Mouse (Mus musculus) gastrocnemius, postnatal 14 days (tissue): ENCODE measurements around the gene Zfp677. TPM values are rescaled to one million over a fixed set of nuclear protein-coding genes. Genes with fewer than 3 reads are reported as not detected.
A peak's percentile ranks its signal among the peaks of the same experiment; 100 is the strongest.
"Not testable (repeated sequence)": the region's sequence is repeated elsewhere in the genome, so short reads cannot be mapped to it uniquely, and the experiment has no call there.

Source experiments
- DNase-seq: peaks from one replicate; pipeline ENCODE4 v3.0.0; 2021; ENCODE audit warnings: mixed read lengths
- intact Hi-C: fragments of 180-260 bp; cut with DNase I; formaldehyde crosslinking; loops from one replicate; pipeline ENCODE4 v1.15.1; 2025; ENCODE audit warnings: low total_unique reads
- long read RNA-seq, 2 experiments: library from polyadenylated mRNA; stranded (forward); transcript quantifications; one replicate each; pipeline ENCODE4 v2.0.0; 2021
- total RNA-seq, 2 experiments: library from RNA; stranded (reverse); gene quantifications; 2 replicates each; pipeline ENCODE4 v1.2.3; 2021

Gene Zfp677
- under 1 TPM; 0.40 to 0.64 TPM for total RNA-seq
- long read RNA-seq, experiment 1: 0 reads
- long read RNA-seq, experiment 2: 0 reads

GRCm38 (mm10) chr17:21383391-21384056, at the start of gene Zfp677:
Zfp677 (plus strand) TSS chr17:21383748.
- intact Hi-C loops: no loop called here
- peak; percentile 40 for DNase-seq

GRCm38 (mm10) chr17:21368018-21368417, 15.5 kb upstream of the Zfp677 start:
- DNase-seq, intact Hi-C loops: not testable (repeated sequence)

DNA sequence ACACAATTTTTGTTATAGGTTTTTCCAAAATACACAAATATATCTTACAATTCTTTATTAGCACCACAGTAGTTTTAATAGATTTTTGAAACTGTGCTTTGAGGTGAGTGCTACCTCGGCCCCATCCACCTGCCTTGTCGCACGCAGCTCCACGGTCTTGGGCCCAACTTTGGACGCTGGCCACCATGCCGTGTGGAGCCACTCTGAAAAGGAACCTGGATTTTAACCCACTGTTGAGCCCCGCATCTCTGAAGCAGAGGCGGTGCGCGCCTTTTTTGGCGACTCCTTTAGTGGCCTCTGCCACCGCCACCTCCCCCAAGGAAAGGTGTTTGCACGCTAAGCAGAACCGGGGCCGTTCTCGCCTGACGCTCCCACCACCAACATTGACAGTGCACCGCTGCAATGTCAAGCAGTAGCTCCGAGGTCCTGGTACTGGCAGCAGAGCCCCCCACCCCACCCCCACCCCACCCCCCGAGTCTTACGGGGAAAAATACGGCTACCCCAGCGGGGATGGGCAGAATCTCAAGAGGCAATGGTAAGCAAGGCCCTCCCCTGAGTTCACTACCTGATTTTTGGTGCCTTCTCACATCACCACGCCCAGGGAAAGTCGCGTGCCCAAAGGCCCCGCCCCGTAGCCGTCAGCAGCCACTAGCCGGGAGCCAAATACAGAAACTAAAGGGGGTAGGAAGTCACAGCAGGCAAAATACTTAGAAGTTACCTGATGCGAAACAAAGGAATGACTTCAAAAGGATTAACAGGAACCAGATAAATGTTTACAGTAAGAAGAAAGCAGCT, 13.4 kb upstream of the Zfp677 start:
- intact Hi-C loops: no loop called here
- no peak for DNase-seq

DNA sequence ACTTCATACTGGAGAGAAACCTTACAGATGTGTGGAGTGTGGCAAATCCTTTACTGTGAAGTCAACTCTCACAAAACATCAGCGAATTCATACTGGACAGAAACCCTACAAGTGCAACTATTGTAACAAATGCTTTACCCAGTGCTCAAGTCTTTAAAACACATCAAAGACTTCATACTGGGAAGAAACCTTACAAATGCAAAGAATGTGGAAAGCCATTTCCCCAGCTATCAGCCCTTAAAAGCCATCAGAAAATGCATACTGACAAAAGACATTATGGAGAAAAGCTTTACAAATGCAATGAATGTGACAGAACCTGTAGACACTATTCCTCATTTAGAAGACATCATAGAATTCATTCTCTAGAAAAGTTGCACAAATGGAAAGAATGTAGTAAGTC, 8.2 kb upstream of the Zfp677 start:
- intact Hi-C loops: no loop called here
- DNase-seq: no peak

DNA sequence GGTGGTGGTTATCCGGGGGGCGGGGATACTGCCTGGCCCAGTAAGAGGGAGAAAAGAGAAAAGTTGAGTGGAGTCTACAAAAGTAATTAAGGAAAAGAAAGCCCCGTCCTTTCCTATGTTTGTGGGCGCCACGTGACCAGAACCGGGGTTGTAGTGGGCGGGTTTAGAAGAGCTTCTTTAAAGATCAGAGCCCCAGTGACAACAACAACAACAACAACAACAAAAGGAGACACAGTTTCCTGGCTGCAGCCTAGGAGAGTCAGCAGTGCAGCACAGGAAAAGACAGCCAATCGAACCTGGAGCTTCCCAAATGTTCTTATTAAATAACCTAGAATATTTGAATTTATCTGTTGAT, 486 bp downstream of the Zfp677 start:
- DNase-seq: no peak
- intact Hi-C loops: no loop called here

DNA sequence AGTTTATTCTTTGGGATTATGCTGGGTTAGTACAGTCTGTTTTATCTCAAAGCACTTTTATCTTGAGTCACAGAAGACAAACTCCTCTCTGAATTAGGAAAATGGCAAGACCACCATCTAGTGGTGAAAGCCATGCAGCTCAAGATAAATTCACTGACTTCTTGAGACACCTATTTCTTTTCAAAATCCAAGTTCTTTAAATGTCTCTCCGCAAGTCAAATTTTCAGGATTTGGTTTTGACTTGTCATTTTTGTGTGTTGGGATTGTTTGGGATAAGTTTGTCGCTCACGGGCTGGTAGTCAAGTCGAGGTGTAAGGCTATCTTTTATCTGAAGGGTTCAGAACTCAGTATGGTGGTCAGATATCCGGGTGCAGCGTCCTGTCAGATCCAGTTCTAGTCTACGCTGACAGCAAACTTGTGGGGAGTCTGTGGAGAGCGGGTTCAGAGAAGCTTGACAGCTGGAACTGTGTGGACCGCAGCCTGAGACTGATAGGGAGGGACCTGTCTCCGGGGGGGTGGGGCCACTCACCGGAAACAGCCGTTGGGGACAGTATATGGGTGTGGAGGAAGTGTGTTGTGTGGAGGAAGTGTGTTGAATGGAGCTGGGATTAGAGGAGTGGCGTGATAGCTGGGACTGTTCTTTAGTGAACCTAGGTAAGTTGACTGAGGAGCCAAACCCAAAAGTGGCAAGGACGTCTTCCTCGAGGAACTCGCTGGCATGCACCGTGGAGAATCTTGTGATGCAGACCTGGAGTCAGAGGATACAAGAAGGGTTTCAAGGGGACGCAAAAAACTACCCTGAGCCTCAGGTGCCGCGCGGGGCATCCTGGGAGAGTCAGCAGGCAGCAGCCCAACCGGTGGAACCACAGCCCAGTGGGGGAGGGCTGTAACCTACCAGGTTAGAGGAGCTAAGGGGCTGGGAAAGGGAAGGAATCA, 39.4 kb downstream of the Zfp677 start, which contains the start of gene Zfp54:
Gene Zfp54, plus strand, starts transcription at position 564 of the 936 bp plus-strand sequence.
- DNase-seq: peak; percentile 70
- intact Hi-C loops: no loop called here

DNA sequence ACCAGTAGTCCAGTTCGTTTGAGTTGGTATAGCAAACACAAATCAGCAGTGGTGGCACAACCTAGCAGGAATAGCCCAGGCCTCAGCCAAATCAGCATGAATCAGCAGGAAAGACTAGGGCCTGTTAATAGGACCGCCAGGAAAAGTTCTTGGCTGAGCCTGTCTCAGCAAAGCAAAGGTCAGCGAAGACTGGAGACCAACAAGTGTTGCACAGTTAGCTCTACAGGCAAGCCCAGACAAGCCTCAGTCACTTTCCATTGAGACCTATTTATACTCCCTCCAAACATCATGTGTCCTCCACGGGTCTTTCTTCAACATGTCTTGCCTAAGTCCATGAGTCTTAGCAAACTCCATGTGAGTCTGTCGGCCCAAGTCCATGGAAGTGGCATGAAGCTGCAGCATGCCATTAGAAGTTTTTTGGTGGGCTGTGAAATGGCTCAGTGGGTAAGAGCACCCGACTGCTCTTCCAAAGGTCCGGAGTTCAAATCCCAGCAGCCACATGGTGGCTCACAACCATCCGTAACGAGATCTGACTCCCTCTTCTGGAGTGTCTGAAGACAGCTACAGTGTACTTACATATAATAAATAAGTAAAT, 55.4 kb downstream of the Zfp677 start:
- intact Hi-C loops: not testable (repeated sequence)

More for the DNA sequence above, 55.4 kb downstream of the Zfp677 start:
- DNase-seq: not testable (repeated sequence)

Other genes starting within 250 kb of the Zfp677 start
- not detected for gene Vmn1r234, start 157.7 kb upstream of the Zfp677 start, total RNA-seq
- not detected for gene Vmn1r235, start 127.3 kb upstream of the Zfp677 start, total RNA-seq
- gene Vmn1r236, start 100.8 kb upstream of the Zfp677 start, total RNA-seq: not detected
- gene Vmn1r237, start 71.9 kb upstream of the Zfp677 start, total RNA-seq: not detected
- 1 to 10 TPM in 1 of 2 experiments, under 1 TPM in 1; 0.66 to 1.1 TPM for gene Zfp54, start 39.5 kb downstream of the Zfp677 start, total RNA-seq
- 1 to 10 TPM; 4.5 to 5.0 TPM for gene Zfp51, start 66.6 kb downstream of the Zfp677 start, total RNA-seq
- gene Zfp53, start 105.2 kb downstream of the Zfp677 start, total RNA-seq: 1 to 10 TPM; 1.3 to 1.5 TPM
- gene Zfp52, start 151.8 kb downstream of the Zfp677 start, total RNA-seq: 1 to 10 TPM; 3.3 to 3.9 TPM
- gene Zfp948, start 183.3 kb downstream of the Zfp677 start, total RNA-seq: 1 to 10 TPM; 2.6 to 2.7 TPM